Mouse (Mus musculus) adrenal gland (tissue): Measurements from ENCODE around the gene Secisbp2.
"Not testable (repeated sequence)": the region's sequence is repeated elsewhere in the genome, so short reads cannot be mapped to it uniquely, and the experiment has no call there.

Experiments
- intact Hi-C: fragments of 180-260 bp; cut with DNase I; formaldehyde crosslinking; loops from one replicate; pipeline ENCODE4 v1.15.1; 2025

The Secisbp2 gene

GRCm38 (mm10) chr13:51642171-51642778 is 9.2 kb upstream of the Secisbp2 start:
- intact Hi-C loops = no loop called here

GRCm38 (mm10) chr13:51643924-51644828 is 7.3 kb upstream of the Secisbp2 start:
- intact Hi-C loops = no loop called here

- intact Hi-C loops = no loop called here
Observed at GRCm38 (mm10) chr13:51644829-51645789, 6.4 kb upstream of the Secisbp2 start, which contains the start of gene Cks2. TSS of gene Cks2 (plus strand) at chr13:51645232.

GRCm38 (mm10) chr13:51645872-51646271 is 5.6 kb upstream of the Secisbp2 start:
- intact Hi-C loops = no loop called here

GRCm38 (mm10) chr13:51646362-51647027 is 5.0 kb upstream of the Secisbp2 start:
- intact Hi-C loops = no loop called here

GRCm38 (mm10) chr13:51647770-51648169 is 3.7 kb upstream of the Secisbp2 start:
- intact Hi-C loops = no loop called here

- intact Hi-C loops = no loop called here
Observed at GRCm38 (mm10) chr13:51648237-51648636, 3.3 kb upstream of the Secisbp2 start.

GRCm38 (mm10) chr13:51649740-51650139 is 1.8 kb upstream of the Secisbp2 start:
- intact Hi-C loops = no loop called here

GRCm38 (mm10) chr13:51653159-51653558 is 1.7 kb downstream of the Secisbp2 start:
- intact Hi-C loops = no loop called here

- intact Hi-C loops = no loop called here
Observed at GRCm38 (mm10) chr13:51653961-51654360, 2.5 kb downstream of the Secisbp2 start.

GRCm38 (mm10) chr13:51656516-51657235 is 5.2 kb downstream of the Secisbp2 start:
- intact Hi-C loops = no loop called here

- intact Hi-C loops = no loop called here
Observed at GRCm38 (mm10) chr13:51658094-51658493, 6.6 kb downstream of the Secisbp2 start.

- intact Hi-C loops = no loop called here
Observed at GRCm38 (mm10) chr13:51659573-51659972, 8.1 kb downstream of the Secisbp2 start.

- intact Hi-C loops = no loop called here
Observed at GRCm38 (mm10) chr13:51663561-51663960, 12.1 kb downstream of the Secisbp2 start.

GRCm38 (mm10) chr13:51668195-51668594 is 16.7 kb downstream of the Secisbp2 start:
- intact Hi-C loops = not testable (repeated sequence)

- intact Hi-C loops = no loop called here
Observed at GRCm38 (mm10) chr13:51676641-51677040, 25.1 kb downstream of the Secisbp2 start.

GRCm38 (mm10) chr13:51677041-51677440 is 25.5 kb downstream of the Secisbp2 start:
- intact Hi-C loops = no loop called here

GRCm38 (mm10) chr13:51677630-51678185 is 26.2 kb downstream of the Secisbp2 start:
- intact Hi-C loops = no loop called here

GRCm38 (mm10) chr13:51678687-51679086 is 27.2 kb downstream of the Secisbp2 start:
- intact Hi-C loops = no loop called here

- intact Hi-C loops = no loop called here
Observed at GRCm38 (mm10) chr13:51679332-51679731, 27.8 kb downstream of the Secisbp2 start.
